Mouse (Mus musculus): Measurements from ENCODE around the gene Slc45a1. TPM values are rescaled to one million over a fixed set of nuclear protein-coding genes. Genes with fewer than 3 reads are reported as not detected.

Gene Slc45a1
- polyA plus RNA-seq, 1 experiment from 2014 or later: 0.30 TPM

- Histone ChIP-seq H3K4me2 (no peak overlapping the region), H3K27me3 (peaks cover 36% of the 10 kb centered on the region), H3K27ac (no peak overlapping the region), H3K4me1 (peaks cover 10% of the 10 kb centered on the region), H3K36me3 (no peaks in the 10 kb centered on the region), H3K9me3 (replicated peaks) (peaks cover 5% of the 10 kb centered on the region; the same call in 1 of the 2 replicates), H3K4me3 (replicated peaks) (no peak overlapping the region), H3K9ac (no peak overlapping the region)
- ATAC-seq (replicated peaks; ENCODE audit: low FRiP score): no peak
- 32% methylated on average over 8 of the region's 11 CpGs for WGBS
Measured at GRCm38 (mm10) chr4:150653072-150653599, 1.2 kb upstream of the Slc45a1 start.

- Histone ChIP-seq H3K4me1 (peaks cover 7% of the 10 kb centered on the region), H3K9me3 (replicated peaks) (no peaks in the 10 kb centered on the region), H3K4me3 (replicated peaks) (no peak overlapping the region), H3K36me3 (no peaks in the 10 kb centered on the region), H3K27me3 (peaks cover 29% of the 10 kb centered on the region), H3K9ac (no peak overlapping the region), H3K4me2 (no peak overlapping the region), H3K27ac (no peak overlapping the region)
- no peak for ATAC-seq (replicated peaks; ENCODE audit: low FRiP score)
- 88% methylated on average over 5 of the region's 5 CpGs for WGBS
Measured at GRCm38 (mm10) chr4:150649327-150649726, 2.6 kb downstream of the Slc45a1 start.

GRCm38 (mm10) chr4:150644299-150644698, 7.7 kb downstream of the Slc45a1 start:
- no peak overlapping the region for H3K9ac ChIP-seq
- no peak overlapping the region for H3K4me2 ChIP-seq
- WGBS: 92% methylated on average over 9 of the region's 9 CpGs
- H3K4me1 ChIP-seq: no peaks in the 10 kb centered on the region
- H3K36me3 ChIP-seq: no peaks in the 10 kb centered on the region
- no peak for ATAC-seq (replicated peaks; ENCODE audit: low FRiP score)
- H3K9me3 ChIP-seq (replicated peaks): no peaks in the 10 kb centered on the region
- no peak overlapping the region for H3K4me3 ChIP-seq (replicated peaks)
- no peak overlapping the region for H3K27ac ChIP-seq
- H3K27me3 ChIP-seq: no peaks in the 10 kb centered on the region

GRCm38 (mm10) chr4:150636635-150637034, 15.3 kb downstream of the Slc45a1 start:
- no peaks in the 10 kb centered on the region for H3K36me3 ChIP-seq
- no peaks in the 10 kb centered on the region for H3K27me3 ChIP-seq
- no peak overlapping the region for H3K9ac ChIP-seq
- no peak overlapping the region for H3K27ac ChIP-seq
- H3K4me2 ChIP-seq: no peak overlapping the region
- H3K9me3 ChIP-seq (replicated peaks): no peaks in the 10 kb centered on the region
- 83% methylated on average over 6 of the region's 6 CpGs for WGBS
- H3K4me1 ChIP-seq: no peaks in the 10 kb centered on the region
- no peak for ATAC-seq (replicated peaks; ENCODE audit: low FRiP score)
- H3K4me3 ChIP-seq (replicated peaks): no peak overlapping the region

DNA sequence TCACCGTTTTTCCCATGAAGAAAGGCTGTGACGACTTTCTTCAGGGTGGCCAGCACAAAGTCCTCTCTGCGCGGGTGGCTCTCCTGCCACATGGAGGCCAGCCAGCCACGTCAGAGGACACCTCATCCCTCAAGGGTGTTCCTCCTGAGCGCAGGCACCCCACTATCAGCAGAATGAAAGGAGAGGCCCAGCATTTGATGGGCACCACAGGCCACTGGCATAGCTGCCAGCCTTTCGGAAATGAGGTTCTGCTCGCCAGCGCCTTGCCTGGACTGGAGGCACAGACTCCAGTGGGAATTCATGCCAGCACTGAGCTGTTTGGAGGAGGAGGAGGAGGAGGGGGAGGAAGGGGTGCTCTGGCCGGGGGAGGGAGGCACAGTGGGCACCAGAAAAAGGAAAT, 16.4 kb downstream of the Slc45a1 start:
- no peaks in the 10 kb centered on the region for H3K36me3 ChIP-seq
- no peak overlapping the region for H3K9ac ChIP-seq
- H3K4me1 ChIP-seq: no peaks in the 10 kb centered on the region
- no peak overlapping the region for H3K27ac ChIP-seq
- no peak overlapping the region for H3K4me3 ChIP-seq (replicated peaks)
- no peak for ATAC-seq (replicated peaks; ENCODE audit: low FRiP score)
- WGBS: 85% methylated on average over 10 of the region's 10 CpGs
- H3K27me3 ChIP-seq: no peaks in the 10 kb centered on the region
- no peak overlapping the region for H3K4me2 ChIP-seq
- no peaks in the 10 kb centered on the region for H3K9me3 ChIP-seq (replicated peaks)

DNA sequence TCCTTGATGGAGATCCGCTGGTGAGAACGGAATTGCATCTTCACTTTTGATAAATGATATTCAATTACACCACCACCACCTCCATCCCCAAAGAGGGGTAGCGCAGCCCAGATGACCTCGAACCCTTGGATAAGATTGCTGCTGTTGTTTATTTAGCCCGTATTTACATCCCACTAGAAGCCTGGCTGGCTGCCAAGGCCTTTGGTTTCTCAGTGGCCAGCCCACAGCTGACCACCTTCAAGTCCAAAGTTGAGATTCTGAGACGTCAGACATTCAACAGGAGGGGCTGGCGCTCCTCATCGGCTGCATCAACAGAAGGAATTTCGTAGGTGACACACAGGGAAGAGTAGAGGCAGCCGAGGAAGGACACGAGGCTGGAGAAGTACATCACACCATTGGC, 22.7 kb downstream of the Slc45a1 start:
- Histone ChIP-seq H3K9ac (no peak overlapping the region), H3K4me1 (peaks cover 16% of the 10 kb centered on the region; the same call in 1 of the 2 replicates), H3K4me2 (no peak overlapping the region), H3K27me3 (no peaks in the 10 kb centered on the region), H3K4me3 (replicated peaks) (no peak overlapping the region), H3K27ac (no peak overlapping the region), H3K36me3 (no peaks in the 10 kb centered on the region), H3K9me3 (replicated peaks) (no peaks in the 10 kb centered on the region)
- no peak for ATAC-seq (replicated peaks; ENCODE audit: low FRiP score)
- 53% methylated on average over 11 of the region's 11 CpGs for WGBS

DNA sequence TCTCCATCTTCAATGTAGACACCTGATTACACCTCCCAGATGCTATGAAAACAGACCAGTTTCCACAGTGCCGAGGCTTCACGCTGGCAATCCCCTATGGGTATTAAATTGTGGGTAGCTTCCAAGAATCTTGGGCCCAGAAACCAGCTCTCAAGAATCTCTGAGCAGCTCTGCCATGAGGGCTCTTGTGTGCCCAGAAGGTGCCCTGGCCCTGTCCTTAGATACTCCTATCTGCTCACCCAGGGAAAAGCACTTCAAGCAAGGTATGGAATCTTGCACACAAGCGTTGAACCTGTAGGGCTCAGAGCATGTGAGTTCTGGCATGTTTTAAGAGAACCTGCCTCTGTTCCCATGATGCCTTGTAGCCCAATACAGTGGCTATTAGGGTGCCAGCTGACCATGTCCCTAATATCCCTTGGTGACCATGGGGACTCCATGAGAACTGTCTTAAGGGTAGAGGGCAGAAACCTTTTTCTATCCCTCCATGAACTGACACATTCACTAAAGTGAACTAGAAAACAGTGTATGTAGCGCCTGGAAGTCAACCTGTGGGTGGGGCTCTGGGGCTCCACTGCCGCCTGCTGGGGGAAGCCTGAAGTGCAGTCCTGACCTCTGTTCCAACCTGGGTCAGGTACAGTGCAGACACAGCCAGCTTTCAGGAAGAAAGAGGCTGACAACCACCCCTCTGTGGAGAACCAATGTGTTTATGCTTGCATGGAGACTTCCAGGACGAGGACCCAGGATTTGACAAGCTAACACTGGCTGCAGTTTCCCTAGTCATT, 25.8 kb downstream of the Slc45a1 start:
- no peak overlapping the region for H3K27ac ChIP-seq
- 49% methylated on average over 6 of the region's 6 CpGs for WGBS
- H3K9me3 ChIP-seq (replicated peaks): no peaks in the 10 kb centered on the region
- no peak overlapping the region for H3K4me3 ChIP-seq (replicated peaks)
- no peak overlapping the region for H3K9ac ChIP-seq
- peaks cover 16% of the 10 kb centered on the region; the same call in 1 of the 2 replicates for H3K4me1 ChIP-seq
- no peak overlapping the region for H3K4me2 ChIP-seq
- peaks cover 21% of the 10 kb centered on the region for H3K36me3 ChIP-seq
- H3K27me3 ChIP-seq: no peaks in the 10 kb centered on the region
- ATAC-seq (replicated peaks; ENCODE audit: low FRiP score): no peak

- Histone ChIP-seq H3K27me3 (no peaks in the 10 kb centered on the region), H3K4me3 (replicated peaks) (no peak overlapping the region), H3K4me1 (peaks cover 16% of the 10 kb centered on the region; the same call in 1 of the 2 replicates), H3K9ac (no peak overlapping the region), H3K4me2 (no peak overlapping the region), H3K36me3 (peaks cover 28% of the 10 kb centered on the region), H3K27ac (no peak overlapping the region), H3K9me3 (replicated peaks) (no peaks in the 10 kb centered on the region)
- WGBS: 26% methylated on average over 1 of the region's 1 CpGs
- peak; percentile 71; the same call in 1 of the 2 replicates for ATAC-seq (replicated peaks; ENCODE audit: low FRiP score)
Measured at GRCm38 (mm10) chr4:150625425-150625824, 26.5 kb downstream of the Slc45a1 start.

DNA sequence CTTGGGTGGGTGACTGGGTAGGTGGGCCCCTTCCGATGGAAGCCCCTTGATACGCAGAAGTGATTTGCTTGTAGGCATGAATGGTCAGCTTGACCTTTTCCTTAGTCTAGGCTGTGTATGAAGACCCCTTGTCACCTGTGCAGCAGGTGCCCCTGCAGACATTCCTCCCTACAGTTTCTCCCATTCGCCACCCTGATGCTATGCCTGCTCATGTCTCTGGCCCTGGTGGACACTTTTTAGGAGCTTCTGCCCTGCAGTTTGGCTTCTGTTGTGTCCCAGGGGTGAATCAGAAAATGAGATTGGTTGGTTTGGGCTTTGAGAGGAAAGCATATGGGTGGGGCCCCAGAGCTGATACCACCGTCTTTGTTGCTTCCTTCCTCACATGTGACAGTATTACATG, 27.0 kb downstream of the Slc45a1 start:
- Histone ChIP-seq H3K4me3 (replicated peaks) (no peak overlapping the region), H3K27me3 (no peaks in the 10 kb centered on the region), H3K9ac (no peak overlapping the region), H3K36me3 (peaks cover 33% of the 10 kb centered on the region), H3K9me3 (replicated peaks) (no peaks in the 10 kb centered on the region), H3K27ac (no peak overlapping the region), H3K4me1 (peaks cover 16% of the 10 kb centered on the region; the same call in 1 of the 2 replicates), H3K4me2 (no peak overlapping the region)
- no peak for ATAC-seq (replicated peaks; ENCODE audit: low FRiP score)
- 79% methylated on average over 4 of the region's 4 CpGs for WGBS

DNA sequence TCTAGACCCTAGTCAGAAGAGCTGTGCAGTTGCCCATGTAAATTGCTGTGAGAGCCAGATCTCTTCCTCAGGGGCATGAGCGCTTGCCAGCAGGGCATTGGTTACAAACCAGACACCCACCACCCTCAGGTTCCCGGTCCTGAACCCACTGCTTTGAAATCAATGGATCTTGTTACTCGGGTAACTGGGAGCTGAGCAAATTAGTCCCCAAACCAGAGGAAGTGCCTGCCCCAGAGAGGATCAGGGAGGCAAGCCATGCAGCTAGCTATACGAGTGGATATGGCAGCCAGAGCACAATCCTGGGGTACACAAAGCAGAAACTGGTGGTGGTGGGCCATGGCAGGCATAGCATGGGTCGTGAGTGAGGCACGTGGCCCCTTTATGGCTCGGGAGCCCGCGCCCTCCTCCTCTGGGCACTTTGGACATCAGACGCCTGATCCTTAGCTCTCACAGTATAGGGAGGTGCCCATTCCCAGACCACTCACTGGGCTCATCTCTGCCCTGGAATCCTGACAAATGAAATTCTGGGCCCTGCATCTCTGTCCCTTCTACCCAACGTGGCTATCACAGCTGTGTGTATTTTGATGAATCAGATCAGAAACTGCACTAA, 27.7 kb downstream of the Slc45a1 start:
- Histone ChIP-seq H3K27ac (no peak overlapping the region), H3K36me3 (peaks cover 38% of the 10 kb centered on the region), H3K4me2 (no peak overlapping the region), H3K9me3 (replicated peaks) (no peaks in the 10 kb centered on the region), H3K4me1 (peaks cover 14% of the 10 kb centered on the region; the same call in 1 of the 2 replicates), H3K27me3 (no peaks in the 10 kb centered on the region), H3K9ac (no peak overlapping the region), H3K4me3 (replicated peaks) (no peak overlapping the region)
- WGBS: 43% methylated on average over 11 of the region's 11 CpGs
- no peak for ATAC-seq (replicated peaks; ENCODE audit: low FRiP score)

DNA sequence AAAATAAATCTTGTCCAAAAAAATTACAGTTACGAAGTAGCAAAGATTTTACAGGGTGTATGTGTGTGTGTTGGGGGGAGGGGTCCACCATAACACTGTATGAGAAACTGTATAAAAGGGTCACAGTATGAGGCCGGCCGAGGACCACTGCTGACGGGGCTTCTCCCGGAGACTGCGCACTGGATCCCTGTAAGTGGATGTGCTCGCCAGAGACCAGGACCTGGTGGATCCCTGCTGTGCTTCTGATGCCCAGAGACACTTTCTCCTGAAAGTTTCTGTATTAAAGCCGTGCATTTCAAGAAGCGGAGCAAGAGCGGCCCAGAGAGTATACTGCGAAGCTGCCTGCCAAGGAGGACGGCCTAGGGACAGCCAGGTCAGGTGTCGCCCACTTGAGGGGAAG, 29.3 kb downstream of the Slc45a1 start:
- H3K27me3 ChIP-seq: no peaks in the 10 kb centered on the region
- peaks cover 55% of the 10 kb centered on the region for H3K36me3 ChIP-seq
- H3K9me3 ChIP-seq (replicated peaks): no peaks in the 10 kb centered on the region
- H3K4me1 ChIP-seq: peaks cover 13% of the 10 kb centered on the region; the same call in 1 of the 2 replicates
- no peak overlapping the region for H3K9ac ChIP-seq
- no peak overlapping the region for H3K4me2 ChIP-seq
- 91% methylated on average over 13 of the region's 13 CpGs for WGBS
- no peak overlapping the region for H3K27ac ChIP-seq
- H3K4me3 ChIP-seq (replicated peaks): no peak overlapping the region
- ATAC-seq (replicated peaks; ENCODE audit: low FRiP score): no peak

GRCm38 (mm10) chr4:150619011-150619410, 33.0 kb downstream of the Slc45a1 start:
- Histone ChIP-seq H3K27me3 (no peaks in the 10 kb centered on the region), H3K27ac (no peak overlapping the region), H3K9ac (no peak overlapping the region), H3K4me3 (replicated peaks) (no peak overlapping the region), H3K9me3 (replicated peaks) (no peaks in the 10 kb centered on the region), H3K4me2 (no peak overlapping the region), H3K36me3 (peaks cover 91% of the 10 kb centered on the region), H3K4me1 (no peaks in the 10 kb centered on the region)
- 84% methylated on average over 7 of the region's 7 CpGs for WGBS
- ATAC-seq (replicated peaks; ENCODE audit: low FRiP score): no peak

Measured in kidney, embryonic 15.5 days (tissue).